Mouse (Mus musculus) ES-E14 (cell line): ENCODE measurements around the gene Cpvl.

Experiments used
- CHD2 ChIP-seq: IDR thresholded peaks from 2 replicates; pipeline ENCODE4 v1.6.1; 2014; ENCODE audit warnings: mild to moderate bottlenecking, low read depth, low read length, inconsistent platforms
- HCFC1 ChIP-seq: IDR thresholded peaks from 2 replicates; pipeline ENCODE4 v1.6.1; 2012; ENCODE audit warnings: low read length, inconsistent platforms, borderline replicate concordance; ENCODE audit not compliant: insufficient read depth
- MAFK ChIP-seq: IDR thresholded peaks from 2 replicates; pipeline ENCODE4 v1.6.1; 2014; ENCODE audit warnings: mild to moderate bottlenecking, low read depth, low read length, inconsistent platforms; ENCODE audit not compliant: insufficient read depth
- ZC3H11A ChIP-seq: IDR thresholded peaks from 2 replicates; pipeline ENCODE4 v1.6.1; 2012; ENCODE audit warnings: low read depth, mild to moderate bottlenecking, inconsistent platforms, low read length, borderline replicate concordance
- ZNF384 ChIP-seq: IDR thresholded peaks from 2 replicates; pipeline ENCODE4 v1.6.1; 2012; ENCODE audit warnings: low read depth, low read length, inconsistent platforms

- TF ChIP-seq ZC3H11A, result no peak
- no peak for TF ChIP-seq CHD2
- TF ChIP-seq HCFC1, result no peak
- TF ChIP-seq ZNF384, result no peak
- no peak for TF ChIP-seq MAFK
Observed at GRCm38 (mm10) chr6:53925192-53925591, 53.3 kb downstream of the Cpvl start.
